Mouse (Mus musculus): ENCODE measurements around the gene Bsn. TPM values are rescaled to one million over a fixed set of nuclear protein-coding genes. Genes with fewer than 3 reads are reported as not detected.

The Bsn gene
- total RNA-seq, 1 experiment from 2014 or later = 2.9 TPM

DNA sequence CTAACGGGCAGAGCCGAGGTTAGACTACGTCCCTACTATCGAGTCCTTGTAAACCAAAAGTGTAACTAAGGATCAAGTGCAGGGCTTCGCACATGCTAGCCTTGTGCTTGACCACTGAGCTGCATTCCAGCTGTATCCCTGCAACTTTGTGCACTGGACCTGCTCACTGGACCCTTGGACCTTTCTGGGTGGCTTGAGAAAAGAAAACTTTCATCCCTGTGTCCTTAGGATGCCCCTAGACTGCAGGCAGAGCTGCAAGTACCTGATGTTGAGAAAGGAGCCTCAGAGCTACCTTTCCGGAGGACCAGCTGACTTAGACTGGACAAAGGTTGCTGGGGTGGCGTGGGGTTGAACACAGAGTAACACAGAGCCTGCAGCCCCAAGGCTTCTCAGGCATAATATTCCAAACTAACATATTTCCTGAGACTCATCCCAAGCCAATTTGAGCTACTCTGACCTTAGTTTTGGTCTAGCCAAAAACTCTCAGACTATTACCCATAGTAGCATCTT, 99.5 kb downstream of the Bsn start:
- DNase-seq = no peak

DNA sequence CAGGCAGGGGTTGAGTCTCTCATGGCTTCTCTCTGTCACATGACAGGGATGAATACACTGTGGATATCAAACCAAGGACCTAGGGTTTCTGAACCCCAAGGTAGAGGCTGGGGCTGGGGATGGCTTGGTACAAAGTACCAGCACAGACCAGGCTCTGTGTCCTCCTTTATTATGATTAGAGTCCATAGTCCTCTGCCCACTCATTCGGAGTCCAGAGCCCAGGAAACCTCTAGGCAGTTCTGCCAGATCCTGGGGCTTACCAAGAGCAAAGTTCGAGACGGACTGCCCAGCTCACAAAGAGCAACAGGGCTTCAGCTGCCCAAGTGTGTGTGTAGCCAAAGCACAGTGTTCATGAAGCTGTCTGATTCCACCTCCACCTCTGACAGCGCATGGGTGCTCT, 104.9 kb downstream of the Bsn start:
- DNase-seq = no peak

GRCm38 (mm10) chr9:108083561-108083960, 106.6 kb downstream of the Bsn start:
- no peak for DNase-seq

- no peak for DNase-seq
Observed at GRCm38 (mm10) chr9:108082988-108083431, 107.2 kb downstream of the Bsn start, which contains the start of gene Rnf123. TSS of gene Rnf123 (minus strand) at chr9:108083346.

GRCm38 (mm10) chr9:108082549-108082948, 107.6 kb downstream of the Bsn start:
- DNase-seq = no peak

DNA sequence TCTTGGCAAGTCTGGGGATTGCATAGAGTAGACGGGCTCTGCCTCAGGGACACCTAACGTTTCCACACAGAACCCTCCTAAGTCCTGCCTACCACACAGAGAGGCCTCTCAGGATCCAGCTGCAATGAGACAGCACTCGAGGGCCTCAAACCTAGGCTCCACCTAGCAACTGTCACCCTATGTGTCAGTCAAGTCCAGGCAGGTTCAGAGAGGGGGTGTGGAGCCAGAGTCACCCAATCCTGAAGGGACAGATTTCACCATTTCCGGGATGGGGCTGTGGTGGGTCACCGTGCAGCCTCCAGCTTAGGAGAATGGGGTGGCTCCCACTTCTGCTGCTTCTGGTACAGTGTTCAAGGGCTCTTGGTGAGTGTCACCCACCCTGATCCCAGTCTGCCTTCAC, 110.0 kb downstream of the Bsn start, which contains the start of gene Mst1:
Gene Mst1, plus strand, starts transcription at position 269 of the 400 bp plus-strand sequence.
- DNase-seq = no peak

- DNase-seq = no peak
Observed at GRCm38 (mm10) chr9:108073141-108073930, 116.8 kb downstream of the Bsn start.

GRCm38 (mm10) chr9:108072481-108072924, 117.7 kb downstream of the Bsn start:
- no peak for DNase-seq

DNA sequence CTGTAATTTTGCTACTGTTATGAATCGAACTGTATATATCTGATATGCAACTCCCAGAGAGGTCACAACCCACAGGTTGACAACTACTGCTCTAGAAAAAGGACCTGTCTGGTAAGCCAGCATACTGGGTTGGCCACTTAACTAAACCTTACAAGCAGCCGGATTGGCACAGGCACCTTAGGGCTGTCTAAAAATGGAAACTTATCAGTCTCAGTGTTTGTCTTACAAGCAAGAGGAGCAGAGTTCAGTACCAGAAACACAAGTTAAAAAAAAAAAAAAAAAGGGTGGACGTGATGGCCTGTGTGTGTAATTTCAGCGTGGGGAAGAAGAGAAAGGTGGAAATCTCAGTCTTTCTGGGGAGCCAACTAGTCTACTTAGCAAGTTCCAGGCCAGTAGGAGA, 118.4 kb downstream of the Bsn start:
- no peak for DNase-seq

DNA sequence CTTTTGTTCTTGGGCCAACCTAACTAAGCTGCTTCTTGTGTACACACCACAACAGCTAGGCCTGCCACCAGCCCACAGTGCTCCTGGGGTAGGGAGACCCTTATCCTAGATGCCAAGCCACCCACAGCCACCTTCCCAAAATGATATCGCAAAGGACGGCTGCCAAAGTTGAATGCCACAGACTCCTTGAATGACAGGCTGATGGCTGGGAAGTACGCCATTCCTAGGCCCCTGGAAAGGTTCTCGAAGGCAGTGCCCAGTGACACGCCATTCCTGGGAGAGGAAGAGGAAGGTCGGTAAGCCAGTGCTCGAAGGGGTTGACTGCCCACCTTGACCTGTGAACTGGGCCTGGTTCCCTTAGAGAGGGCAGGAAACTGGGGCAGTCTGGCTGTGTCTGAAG, 120.7 kb downstream of the Bsn start:
- no peak for DNase-seq

GRCm38 (mm10) chr9:108069007-108069406, 121.2 kb downstream of the Bsn start:
- no peak for DNase-seq

DNA sequence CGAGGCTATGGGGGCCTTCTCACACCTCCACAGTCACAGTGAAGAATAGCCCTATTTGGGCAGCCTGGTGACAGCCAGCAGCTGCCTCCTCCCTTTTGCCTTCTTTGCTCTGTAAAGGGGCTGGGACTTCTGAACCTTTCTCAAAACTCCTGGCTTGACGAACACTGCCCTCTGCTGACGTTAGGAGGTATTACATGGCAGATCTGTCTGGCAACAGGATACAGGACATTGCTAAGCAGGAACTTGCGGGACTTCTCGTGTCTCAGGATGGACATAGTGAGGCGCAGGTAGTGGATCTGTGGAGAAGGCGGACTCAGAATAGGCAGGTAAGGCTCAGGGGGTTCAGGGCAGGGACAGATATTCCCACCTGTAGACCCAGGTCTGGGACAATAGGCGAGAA, 122.3 kb downstream of the Bsn start:
- DNase-seq = peak; percentile 89

GRCm38 (mm10) chr9:108067199-108067598, 123.0 kb downstream of the Bsn start:
- no peak for DNase-seq

DNA sequence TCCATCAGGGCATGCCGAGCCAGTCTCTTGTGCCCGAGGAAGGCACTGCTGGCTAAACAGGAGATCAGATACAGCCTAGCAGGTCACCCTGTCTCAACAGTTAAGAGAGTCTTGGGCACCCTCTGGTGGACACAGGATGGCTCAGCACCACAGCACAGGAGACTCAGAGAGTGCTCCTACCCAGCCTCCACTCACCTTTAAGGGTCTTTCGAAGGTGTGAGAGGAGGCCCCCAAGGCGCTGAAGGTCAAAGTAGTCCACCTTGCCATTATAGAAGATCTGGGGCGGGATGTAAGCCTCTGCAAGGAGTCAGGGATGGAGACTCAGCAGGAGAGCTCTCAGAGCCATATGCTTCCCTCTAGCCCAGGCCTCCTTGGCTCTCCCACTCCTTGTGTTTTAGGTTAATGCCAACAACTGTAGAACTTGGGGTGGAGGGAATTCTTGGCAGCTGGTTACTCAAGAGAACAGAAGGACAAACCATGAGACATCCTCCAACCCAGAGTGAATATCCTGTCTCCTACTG, 124.6 kb downstream of the Bsn start:
- peak; percentile 82 for DNase-seq

- no peak for DNase-seq
Observed at GRCm38 (mm10) chr9:108063361-108063760, 126.8 kb downstream of the Bsn start.

DNA sequence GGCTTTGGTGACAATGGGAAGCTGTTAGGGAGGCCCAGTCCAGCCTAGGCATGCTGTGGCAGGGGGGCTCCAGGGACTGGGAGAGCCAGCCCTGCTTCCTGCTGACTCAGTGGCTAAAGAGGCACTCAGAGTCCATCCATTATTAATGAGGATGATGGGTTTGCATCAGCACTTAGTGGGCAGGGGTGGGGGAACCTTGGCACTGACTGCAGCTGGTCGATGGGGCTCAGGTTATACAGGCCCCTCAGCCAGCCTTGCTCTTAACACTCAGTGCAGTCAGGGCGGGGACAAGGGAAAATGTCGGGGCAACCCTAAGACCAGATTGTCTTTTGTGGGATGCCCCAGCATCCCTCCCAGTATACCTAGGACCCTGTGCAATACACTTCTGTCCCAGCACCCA, 128.0 kb downstream of the Bsn start:
- no peak for DNase-seq

DNA sequence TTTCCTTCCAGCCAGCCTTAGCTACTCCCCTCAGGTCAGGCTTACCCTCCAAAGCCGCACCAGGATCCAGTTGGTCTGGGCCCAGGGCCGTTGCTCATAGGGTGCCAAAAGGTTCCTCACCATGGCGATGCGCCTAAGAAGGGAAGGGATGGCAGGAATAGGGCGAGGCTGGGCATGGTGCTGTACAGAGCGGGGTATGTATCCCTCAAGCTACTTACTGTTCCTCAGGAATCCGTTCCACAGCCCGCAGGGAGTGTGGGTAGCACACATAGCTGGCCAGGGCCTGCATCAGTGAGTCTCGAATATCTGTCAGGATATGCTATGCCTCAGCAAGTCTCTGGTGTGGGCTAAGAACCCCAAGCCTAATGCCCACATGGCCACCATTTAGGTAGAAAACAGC, 131.9 kb downstream of the Bsn start:
- DNase-seq = peak; percentile 9

GRCm38 (mm10) chr9:108057262-108057562, 133.0 kb downstream of the Bsn start:
- DNase-seq = peak; percentile 75

DNA sequence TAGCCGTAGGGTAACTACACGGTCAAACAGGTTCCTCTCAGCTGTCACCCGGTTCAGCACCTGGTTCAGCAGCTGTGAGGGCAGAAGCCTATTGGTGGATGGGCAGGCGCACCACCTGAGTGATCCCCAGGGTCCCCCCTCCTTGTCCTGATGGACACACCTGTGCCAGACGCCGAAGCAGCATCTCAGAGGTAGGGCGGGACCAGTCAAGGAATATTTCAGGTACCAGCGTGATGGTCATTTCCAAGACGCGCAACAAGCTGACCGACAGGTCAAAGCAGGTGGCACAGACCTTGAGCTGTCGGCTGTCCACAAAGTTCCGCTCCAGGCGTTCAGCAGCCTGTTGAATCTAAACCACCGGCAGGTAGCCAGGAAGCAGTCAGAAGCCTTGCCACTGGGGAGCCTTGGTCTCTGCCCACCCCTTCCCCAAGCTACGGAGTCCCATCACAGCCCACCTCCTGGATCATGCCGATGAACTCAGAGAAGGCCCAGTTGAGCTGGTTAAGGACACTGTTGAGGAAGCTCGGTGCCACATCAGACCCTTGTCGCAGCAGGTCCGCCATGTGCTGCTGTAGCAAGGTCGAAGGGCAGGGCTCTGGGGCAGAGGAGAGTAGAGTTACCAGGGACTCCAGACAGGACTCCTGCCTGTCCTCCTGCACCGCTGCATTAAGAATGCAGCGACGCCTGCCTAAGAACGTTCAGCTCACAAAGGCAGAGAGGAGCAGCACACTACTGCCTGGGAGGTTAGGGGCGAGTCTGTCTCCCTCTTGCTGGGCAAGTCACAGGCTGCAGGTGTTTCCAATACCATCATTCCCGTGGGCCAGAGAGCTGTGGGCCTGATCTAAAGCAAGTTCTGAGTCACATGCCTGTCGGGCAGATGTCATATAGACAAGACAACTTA, 133.6 kb downstream of the Bsn start:
- peak; percentile 29 for DNase-seq

- DNase-seq = no peak
Observed at GRCm38 (mm10) chr9:108055661-108056237, 134.4 kb downstream of the Bsn start.

DNA sequence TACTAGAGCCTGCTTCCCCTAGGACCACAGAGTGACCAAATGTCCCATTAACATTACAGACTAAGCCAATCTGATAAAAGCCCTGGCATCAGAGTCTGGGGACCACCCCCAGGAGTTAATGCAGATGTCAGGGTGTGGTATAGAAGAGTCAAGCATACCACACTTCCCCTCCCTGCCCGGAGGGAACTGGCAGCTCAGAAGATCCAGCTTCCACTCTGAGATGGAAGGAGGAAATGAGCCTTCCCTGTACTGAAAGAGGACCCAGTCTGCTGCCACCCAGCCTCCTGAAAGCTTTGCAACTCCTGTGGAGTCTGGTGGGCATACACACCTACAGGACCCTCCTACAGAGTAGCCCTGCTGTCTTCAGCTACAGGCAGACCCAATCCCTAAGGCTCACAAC, 135.1 kb downstream of the Bsn start:
- peak; percentile 12 for DNase-seq

- DNase-seq = peak; percentile 6
Observed at GRCm38 (mm10) chr9:108054331-108055040, 135.7 kb downstream of the Bsn start.
